Mouse (Mus musculus) stomach, embryonic 15.5 days (tissue): ENCODE data around the gene Usp22. TPM values are rescaled to one million over a fixed set of nuclear protein-coding genes. Genes with fewer than 3 reads are reported as not detected.
A peak's percentile ranks its signal among the peaks of the same experiment; 100 is the strongest.

ENCODE experiments used
- ATAC-seq: fragments of 200-750 bp; cut with Nextera tagmentation; 2 replicates; pipeline ENCODE4 v1.8.0; 2017; ENCODE audit warnings: low read depth, moderate number of reproducible peaks, moderate TSS enrichment; ENCODE audit not compliant: insufficient read depth, low FRiP score
- H3K27ac ChIP-seq: fragments of 300-500 bp; sonication (generic); 2 replicates; pipeline ENCODE4 v1.5.1; 2015; ENCODE audit warnings: mild to moderate bottlenecking, inconsistent platforms
- H3K27me3 ChIP-seq: fragments of 300-500 bp; sonication (generic); replicated peaks from 2 replicates; pipeline ENCODE4 v1.6.1; 2015; ENCODE audit warnings: inconsistent platforms
- H3K36me3 ChIP-seq: fragments of 300-500 bp; sonication (generic); 2 replicates; pipeline ENCODE4 v1.6.1; 2015; ENCODE audit warnings: inconsistent platforms
- H3K4me1 ChIP-seq: fragments of 300-500 bp; sonication (generic); 2 replicates; pipeline ENCODE4 v1.6.1; 2015; ENCODE audit warnings: inconsistent platforms
- H3K4me2 ChIP-seq: fragments of 300-500 bp; sonication (generic); 2 replicates; pipeline ENCODE4 v1.6.1; 2015; ENCODE audit warnings: mild to moderate bottlenecking, inconsistent platforms
- H3K4me3 ChIP-seq: fragments of 300-500 bp; sonication (generic); replicated peaks from 2 replicates; pipeline ENCODE4 v1.5.1; 2015; ENCODE audit warnings: inconsistent platforms
- H3K9ac ChIP-seq: fragments of 300-500 bp; sonication (generic); 2 replicates; pipeline ENCODE4 v1.6.1; 2015; ENCODE audit warnings: inconsistent platforms
- H3K9me3 ChIP-seq: fragments of 300-500 bp; sonication (generic); 2 replicates; pipeline ENCODE4 v1.6.1; 2016; ENCODE audit warnings: inconsistent platforms
- WGBS: fragments of 180-500 bp; shearing (Covaris S2); methylation state at CpG from one replicate; pipeline ENCODE4 v1.1.7; 2015; 5-methylcytosine and 5-hydroxymethylcytosine counted together
- polyA plus RNA-seq: library from polyadenylated mRNA; unstranded; fragments of >200 nt; fragmentation: Nextera tagmentation; extraction: Ambion mirVana; gene quantifications from 2 replicates; pipeline ENCODE4 v1.2.1, GENCODE M21; 2015

Usp22 gene
- polyA plus RNA-seq = 92.9 and 104 TPM in 2 replicates

DNA sequence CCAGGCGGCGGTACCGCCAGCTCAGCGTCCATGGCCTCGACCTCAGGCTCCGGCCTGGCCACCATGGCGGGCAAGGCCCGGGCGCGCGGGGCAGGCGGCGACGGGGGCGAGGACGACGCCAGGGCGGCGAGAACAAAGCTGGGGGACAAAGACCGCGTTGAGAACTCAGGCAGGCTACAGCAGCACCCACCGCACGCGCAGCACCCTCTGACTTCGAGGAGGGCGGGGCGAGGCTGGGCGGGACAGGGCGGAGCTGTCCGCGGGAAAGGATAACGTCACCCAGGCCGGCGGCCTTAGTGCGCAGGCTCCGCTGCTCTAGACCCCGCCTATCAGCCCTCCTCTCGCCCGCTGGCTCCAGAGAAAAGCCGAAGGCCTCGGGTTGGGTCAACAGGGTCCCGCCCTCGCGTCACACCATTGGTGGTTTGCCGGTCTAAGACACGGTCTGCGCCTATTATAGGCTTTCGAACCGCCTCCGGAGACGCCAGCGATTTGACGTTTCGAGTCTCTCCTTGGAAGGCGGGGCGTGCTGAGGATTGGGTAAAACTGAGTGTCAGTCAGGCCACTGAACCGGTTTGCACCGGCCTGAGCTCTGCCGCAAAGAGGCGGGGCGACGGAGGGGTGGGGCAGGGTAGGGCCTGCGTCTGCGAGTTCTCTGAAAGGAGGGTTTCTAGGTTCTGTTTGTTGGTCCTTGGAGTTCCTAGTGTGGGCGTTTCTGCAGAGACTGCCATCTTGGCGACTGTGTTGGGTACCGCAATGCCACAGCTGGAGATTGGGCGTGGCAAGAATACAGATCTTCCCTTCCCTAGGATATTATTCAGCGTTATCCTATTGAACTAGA, at the start of gene Usp22:
Gene Usp22, minus strand, starts transcription at position 235 of the 838 bp plus-strand sequence.
- Histone ChIP-seq H3K4me3 (peak within 1 kb of the TSS; percentile 98), H3K9me3 (no peaks in the 10 kb centered on the region), H3K9ac (peak within 1 kb of the TSS; percentile 100), H3K4me1 (peaks cover 12% of the 10 kb centered on the region), H3K36me3 (no peaks in the 10 kb centered on the region), H3K27ac (peak within 1 kb of the TSS; percentile 98), H3K27me3 (no peaks in the 10 kb centered on the region), H3K4me2 (peak within 1 kb of the TSS; percentile 75)
- under 1% methylated on average over 69 of the region's 69 CpGs for WGBS
- ATAC-seq = peak; percentile 99

DNA sequence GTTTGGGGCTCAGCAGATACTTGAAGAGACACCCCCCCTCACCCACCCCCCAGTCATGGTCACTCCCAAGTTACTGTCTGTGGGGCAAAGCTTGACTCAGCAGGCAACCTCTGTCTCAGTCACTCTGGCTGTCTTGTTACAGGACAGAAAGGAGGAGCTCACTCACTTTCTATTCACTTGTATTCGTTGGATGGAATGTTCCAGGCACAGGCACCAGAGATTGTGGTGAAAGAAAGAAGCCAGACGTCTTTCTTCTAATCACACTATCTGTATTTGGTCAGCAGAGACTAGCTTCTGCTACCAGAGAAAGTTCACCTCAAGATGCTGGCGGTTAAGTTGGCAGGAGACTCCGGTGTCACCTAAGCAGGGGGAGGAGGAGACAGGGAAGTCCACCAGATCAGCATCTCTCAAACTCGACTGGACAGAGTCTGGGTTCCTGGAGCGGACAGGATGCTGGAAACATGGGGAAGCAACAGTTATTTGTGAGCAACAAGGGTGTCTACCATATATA, 49.4 kb upstream of the Usp22 start:
- Histone ChIP-seq H3K4me3 (no peak overlapping the region), H3K27me3 (no peaks in the 10 kb centered on the region), H3K27ac (no peak overlapping the region), H3K4me1 (0 out of 2 replicates have a peak, but pooled peaks cover 3% of the 10 kb centered on the region), H3K9me3 (no peaks in the 10 kb centered on the region), H3K36me3 (no peaks in the 10 kb centered on the region), H3K4me2 (no peak overlapping the region), H3K9ac (no peak overlapping the region)
- no peak for ATAC-seq
- 69% methylated on average over 6 of the region's 6 CpGs for WGBS

DNA sequence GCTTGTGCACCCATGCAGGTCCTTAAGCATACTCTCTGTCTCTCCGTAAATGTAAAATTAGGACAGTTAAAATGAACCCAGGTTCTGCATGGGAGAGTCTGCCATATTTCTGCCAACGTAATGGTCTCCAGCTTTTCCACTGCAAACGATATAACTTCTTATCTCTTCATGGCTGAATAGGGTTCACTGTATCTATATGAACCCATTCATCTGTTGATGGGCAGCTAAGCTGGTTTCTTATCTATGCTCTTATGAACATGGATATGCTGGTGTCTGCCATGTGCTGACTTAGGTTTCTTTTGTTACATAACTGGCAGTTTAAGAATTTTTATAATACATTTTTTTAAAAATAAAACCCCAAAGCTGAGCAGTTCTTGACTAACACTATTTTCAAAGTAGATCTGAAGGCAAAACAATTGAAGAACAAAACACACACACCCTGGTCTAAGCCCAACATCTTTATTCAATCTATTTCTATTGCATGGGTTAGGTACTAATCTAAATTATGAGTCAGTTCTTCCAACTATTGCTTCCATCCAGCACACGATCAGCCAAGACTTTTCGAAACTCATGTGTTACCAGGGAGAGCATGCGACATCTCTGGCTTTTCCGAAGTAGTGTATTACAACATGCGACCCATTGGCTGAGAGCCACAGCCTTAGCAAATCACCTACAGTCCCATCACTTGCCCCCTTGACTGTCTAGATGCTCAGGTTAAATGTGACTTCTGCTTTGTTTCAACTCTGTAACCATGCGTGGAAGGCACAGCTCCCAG, 48.3 kb upstream of the Usp22 start:
- Histone ChIP-seq H3K9ac (no peak overlapping the region), H3K4me2 (no peak overlapping the region), H3K4me3 (no peak overlapping the region), H3K36me3 (no peaks in the 10 kb centered on the region), H3K27me3 (no peaks in the 10 kb centered on the region), H3K4me1 (0 out of 2 replicates have a peak, but pooled peaks cover 3% of the 10 kb centered on the region), H3K9me3 (no peaks in the 10 kb centered on the region), H3K27ac (no peak overlapping the region)
- 82% methylated on average over 9 of the region's 9 CpGs for WGBS
- ATAC-seq = no peak

DNA sequence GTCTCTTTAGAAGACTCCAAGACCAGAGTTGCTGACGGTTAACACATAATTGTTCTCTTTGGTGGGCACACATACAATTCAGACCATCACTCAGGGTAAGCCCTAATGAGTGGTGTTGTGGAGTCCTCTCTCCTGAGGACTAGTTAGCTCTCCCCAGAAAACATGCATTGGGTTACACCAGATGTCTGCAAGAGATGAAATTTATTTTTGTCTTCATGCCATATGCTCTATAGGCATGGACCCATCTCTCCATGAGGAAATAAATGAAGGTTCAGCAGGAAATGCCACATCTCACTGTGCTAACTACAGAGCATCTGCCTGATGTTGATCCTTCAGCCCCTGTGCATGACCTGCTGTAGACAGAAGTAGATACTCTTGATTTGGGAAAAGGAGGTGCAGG, 47.2 kb upstream of the Usp22 start:
- no peaks in the 10 kb centered on the region for H3K27me3 ChIP-seq
- no peaks in the 10 kb centered on the region for H3K9me3 ChIP-seq
- H3K4me3 ChIP-seq = no peak overlapping the region
- H3K36me3 ChIP-seq = no peaks in the 10 kb centered on the region
- no peak overlapping the region for H3K4me2 ChIP-seq
- no peak overlapping the region for H3K9ac ChIP-seq
- H3K4me1 ChIP-seq = 0 out of 2 replicates have a peak, but pooled peaks cover 3% of the 10 kb centered on the region
- ATAC-seq = no peak
- 80% methylated on average over 1 of the region's 1 CpGs for WGBS
- no peak overlapping the region for H3K27ac ChIP-seq

DNA sequence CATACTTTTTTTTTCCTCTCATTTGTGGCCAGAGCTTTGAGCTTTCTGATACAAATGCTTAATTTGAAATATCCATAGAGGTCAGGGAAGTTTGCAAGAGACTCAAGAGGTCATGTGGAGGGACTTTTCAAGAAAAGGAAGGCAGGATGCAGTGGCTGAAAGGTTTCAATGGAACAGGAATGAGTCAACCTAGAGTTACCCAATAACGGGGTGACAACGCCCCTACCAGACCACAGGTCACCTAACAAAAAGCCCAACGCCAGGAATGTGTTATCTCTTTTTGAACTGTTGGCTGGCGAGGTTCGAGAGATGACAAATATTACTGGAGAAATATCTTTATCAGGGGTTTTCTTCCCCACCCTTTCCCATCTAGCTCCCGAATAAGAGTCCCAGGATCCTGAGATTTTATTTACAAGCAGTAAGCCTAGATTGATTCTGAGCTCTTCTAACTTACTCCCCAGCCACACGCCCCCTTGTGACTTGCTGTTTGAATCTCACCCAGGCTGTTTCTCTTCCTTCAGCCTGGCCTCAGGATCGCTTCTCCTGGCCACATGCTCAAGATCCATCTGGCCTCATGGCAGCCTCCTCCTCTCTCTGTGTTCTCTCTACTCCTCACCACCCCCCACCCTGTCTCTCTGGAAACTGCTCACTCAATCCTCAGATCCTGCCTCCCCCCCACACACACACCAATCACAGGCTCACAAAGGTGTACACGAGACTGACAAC, 45.5 kb upstream of the Usp22 start:
- H3K4me1 ChIP-seq = no peaks in the 10 kb centered on the region
- H3K36me3 ChIP-seq = no peaks in the 10 kb centered on the region
- no peak overlapping the region for H3K4me2 ChIP-seq
- no peaks in the 10 kb centered on the region for H3K27me3 ChIP-seq
- H3K9ac ChIP-seq = no peak overlapping the region
- H3K27ac ChIP-seq = no peak overlapping the region
- no peaks in the 10 kb centered on the region for H3K9me3 ChIP-seq
- WGBS = 49% methylated on average over 9 of the region's 9 CpGs
- no peak for ATAC-seq
- no peak overlapping the region for H3K4me3 ChIP-seq

GRCm38 (mm10) chr11:61215936-61216335, 41.1 kb upstream of the Usp22 start:
- Histone ChIP-seq H3K9me3 (no peaks in the 10 kb centered on the region), H3K36me3 (no peaks in the 10 kb centered on the region), H3K27me3 (0 out of 2 replicates have a peak, but pooled peaks cover 7% of the 10 kb centered on the region), H3K4me1 (no peaks in the 10 kb centered on the region), H3K4me2 (no peak overlapping the region), H3K4me3 (no peak overlapping the region), H3K27ac (no peak overlapping the region), H3K9ac (no peak overlapping the region)
- ATAC-seq = no peak
- 81% methylated on average over 3 of the region's 3 CpGs for whole genome bisulfite sequencing

- 39% methylated on average over 20 of the region's 20 CpGs for WGBS
- no peak overlapping the region for H3K27ac ChIP-seq
- H3K4me1 ChIP-seq = peaks cover 8% of the 10 kb centered on the region; the same call in 1 of the 2 replicates
- 0 out of 2 replicates have a peak, but pooled peaks cover 7% of the 10 kb centered on the region for H3K27me3 ChIP-seq
- no peaks in the 10 kb centered on the region for H3K9me3 ChIP-seq
- no peak for ATAC-seq
- H3K4me2 ChIP-seq = no peak overlapping the region
- H3K36me3 ChIP-seq = no peaks in the 10 kb centered on the region
- H3K4me3 ChIP-seq = no peak overlapping the region
- H3K9ac ChIP-seq = no peak overlapping the region
Observed at GRCm38 (mm10) chr11:61212102-61212501, 37.2 kb upstream of the Usp22 start.

DNA sequence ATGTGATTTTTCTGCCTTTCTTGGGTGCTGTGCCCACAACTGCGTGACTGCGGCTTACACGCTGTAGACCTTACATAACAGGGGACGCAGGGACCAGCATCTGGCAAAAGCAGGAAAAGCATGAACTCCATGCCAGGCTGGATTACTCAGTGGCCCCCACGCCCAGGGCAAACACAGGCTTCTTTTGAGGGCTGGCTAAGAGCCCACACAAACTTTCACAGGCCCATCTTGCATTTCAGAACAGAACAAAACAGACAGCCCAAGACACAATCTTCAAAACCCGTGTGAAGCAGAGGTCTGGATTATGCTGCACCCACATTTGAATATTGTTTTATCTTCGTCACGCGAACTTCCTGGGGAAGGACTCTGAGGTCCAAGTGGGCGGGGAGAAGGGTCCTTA, 33.5 kb upstream of the Usp22 start:
- 0 out of 2 replicates have a peak, but pooled peaks cover 7% of the 10 kb centered on the region for H3K27me3 ChIP-seq
- no peaks in the 10 kb centered on the region for H3K9me3 ChIP-seq
- 67% methylated on average over 10 of the region's 10 CpGs for WGBS
- no peak overlapping the region for H3K9ac ChIP-seq
- H3K4me2 ChIP-seq = no peak overlapping the region
- no peaks in the 10 kb centered on the region for H3K36me3 ChIP-seq
- no peak for ATAC-seq
- H3K4me1 ChIP-seq = peaks cover 8% of the 10 kb centered on the region; the same call in 1 of the 2 replicates
- H3K4me3 ChIP-seq = no peak overlapping the region
- H3K27ac ChIP-seq = no peak overlapping the region

GRCm38 (mm10) chr11:61207487-61208246, 32.8 kb upstream of the Usp22 start, which contains the start of gene Aldh3a1:
Gene Aldh3a1 (plus strand): TSS chr11:61207537.
- 0 out of 2 replicates have a peak, but pooled peaks cover 1% of the 10 kb centered on the region for H3K27me3 ChIP-seq
- H3K4me2 ChIP-seq = no peak within 1 kb of the TSS
- no peaks in the 10 kb centered on the region for H3K36me3 ChIP-seq
- whole genome bisulfite sequencing = 69% methylated on average over 10 of the region's 10 CpGs
- H3K27ac ChIP-seq = no peak within 1 kb of the TSS
- no peak for ATAC-seq
- H3K9me3 ChIP-seq = no peaks in the 10 kb centered on the region
- peaks cover 8% of the 10 kb centered on the region; the same call in 1 of the 2 replicates for H3K4me1 ChIP-seq
- H3K4me3 ChIP-seq = no peak within 1 kb of the TSS
- no peak within 1 kb of the TSS for H3K9ac ChIP-seq

DNA sequence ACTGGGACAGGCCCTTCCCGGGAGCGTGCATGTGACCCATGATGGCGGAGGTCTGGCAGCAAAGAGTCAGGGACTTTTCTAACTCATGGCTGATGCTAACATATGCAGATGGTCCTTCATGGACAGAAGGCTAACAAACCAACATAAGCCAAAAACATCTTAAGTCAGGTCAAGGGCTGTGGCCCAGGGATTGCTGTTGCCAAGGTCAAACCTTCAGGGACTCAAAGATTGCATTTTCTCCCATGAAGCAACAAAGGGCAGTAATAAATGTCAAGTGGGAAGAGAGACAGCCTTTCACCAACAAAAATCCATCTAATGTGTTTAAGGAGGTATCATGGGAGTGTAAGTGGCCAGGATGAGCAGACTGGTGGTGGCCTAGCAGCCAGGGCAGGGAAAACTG, 31.3 kb upstream of the Usp22 start:
- H3K4me1 ChIP-seq = peaks cover 8% of the 10 kb centered on the region; the same call in 1 of the 2 replicates
- WGBS = 95% methylated on average over 3 of the region's 3 CpGs
- no peaks in the 10 kb centered on the region for H3K36me3 ChIP-seq
- no peak overlapping the region for H3K4me3 ChIP-seq
- H3K27ac ChIP-seq = no peak overlapping the region
- ATAC-seq = no peak
- H3K4me2 ChIP-seq = no peak overlapping the region
- H3K9ac ChIP-seq = no peak overlapping the region
- H3K27me3 ChIP-seq = no peaks in the 10 kb centered on the region
- no peaks in the 10 kb centered on the region for H3K9me3 ChIP-seq
